Mouse (Mus musculus): ENCODE data around the gene Sipa1l1. TPM values are rescaled to one million over a fixed set of nuclear protein-coding genes. Genes with fewer than 3 reads are reported as not detected.
"Not testable (repeated sequence)": the region's sequence is repeated elsewhere in the genome, so short reads cannot be mapped to it uniquely, and the experiment has no call there.

The Sipa1l1 gene
- polyA plus RNA-seq, 1 experiment from 2014 or later = 34.5 TPM

- H3K36me3 ChIP-seq = no peaks in the 10 kb centered on the region
- H3K4me1 ChIP-seq = peaks cover 8% of the 10 kb centered on the region; the same call in 1 of the 2 replicates
- H3K9me3 ChIP-seq = peaks cover 5% of the 10 kb centered on the region; the same call in 1 of the 2 replicates
- no peak overlapping the region for H3K9ac ChIP-seq
- H3K4me2 ChIP-seq (replicated peaks) = no peak overlapping the region
- no peak overlapping the region for H3K4me3 ChIP-seq
- no peak overlapping the region for H3K27ac ChIP-seq
- no peaks in the 10 kb centered on the region for H3K27me3 ChIP-seq
- WGBS = 44% methylated on average over 4 of the region's 4 CpGs
- ATAC-seq (ENCODE audit: low FRiP score, low read depth) = no peak
Observed at GRCm38 (mm10) chr12:82489093-82489492, 320.0 kb downstream of the Sipa1l1 start.

GRCm38 (mm10) chr12:82489621-82490020, 320.5 kb downstream of the Sipa1l1 start:
- H3K27ac ChIP-seq = no peak overlapping the region
- no peak overlapping the region for H3K4me3 ChIP-seq
- no peak overlapping the region for H3K9ac ChIP-seq
- no peaks in the 10 kb centered on the region for H3K9me3 ChIP-seq
- WGBS = 76% methylated on average over 7 of the region's 7 CpGs
- no peak for ATAC-seq (ENCODE audit: low FRiP score, low read depth)
- H3K4me1 ChIP-seq = peaks cover 8% of the 10 kb centered on the region; the same call in 1 of the 2 replicates
- H3K27me3 ChIP-seq = no peaks in the 10 kb centered on the region
- H3K4me2 ChIP-seq (replicated peaks) = no peak overlapping the region
- no peaks in the 10 kb centered on the region for H3K36me3 ChIP-seq

- H3K27me3 ChIP-seq = no peaks in the 10 kb centered on the region
- H3K4me1 ChIP-seq = no peaks in the 10 kb centered on the region
- no peak overlapping the region for H3K4me2 ChIP-seq (replicated peaks)
- no peak overlapping the region for H3K27ac ChIP-seq
- WGBS = 83% methylated on average over 9 of the region's 9 CpGs
- ATAC-seq (ENCODE audit: low FRiP score, low read depth) = no peak
- H3K36me3 ChIP-seq = no peaks in the 10 kb centered on the region
- no peaks in the 10 kb centered on the region for H3K9me3 ChIP-seq
- H3K9ac ChIP-seq = no peak overlapping the region
- no peak overlapping the region for H3K4me3 ChIP-seq
Observed at GRCm38 (mm10) chr12:82492456-82492855, 323.3 kb downstream of the Sipa1l1 start.

- H3K27me3 ChIP-seq; H3K27ac ChIP-seq; H3K4me2 ChIP-seq (replicated peaks); H3K9me3 ChIP-seq; H3K4me3 ChIP-seq; H3K4me1 ChIP-seq; H3K36me3 ChIP-seq; H3K9ac ChIP-seq; ATAC-seq (ENCODE audit: low FRiP score, low read depth): not testable (repeated sequence)
- 35% methylated on average over 1 of the region's 1 CpGs for WGBS
Observed at GRCm38 (mm10) chr12:82493260-82493659, 324.1 kb downstream of the Sipa1l1 start.

GRCm38 (mm10) chr12:82495936-82496335, 326.8 kb downstream of the Sipa1l1 start:
- Histone ChIP-seq H3K27ac (no peak overlapping the region), H3K36me3 (no peaks in the 10 kb centered on the region)
- WGBS = 69% methylated on average over 4 of the region's 4 CpGs

GRCm38 (mm10) chr12:82497866-82498631, 328.9 kb downstream of the Sipa1l1 start:
- peak overlapping the region; percentile 53 for H3K4me2 ChIP-seq (replicated peaks)
- no peaks in the 10 kb centered on the region for H3K36me3 ChIP-seq
- H3K27me3 ChIP-seq = no peaks in the 10 kb centered on the region
- ATAC-seq (ENCODE audit: low FRiP score, low read depth) = peak; percentile 48
- H3K4me1 ChIP-seq = 0 out of 2 replicates have a peak, but pooled peaks cover 4% of the 10 kb centered on the region
- H3K27ac ChIP-seq = no peak overlapping the region
- WGBS = 36% methylated on average over 11 of the region's 11 CpGs
- no peak overlapping the region for H3K9ac ChIP-seq
- H3K9me3 ChIP-seq = no peaks in the 10 kb centered on the region
- H3K4me3 ChIP-seq = peak overlapping the region; percentile 11; the same call in 1 of the 2 replicates

More at GRCm38 (mm10) chr12:82495936-82496335, 326.8 kb downstream of the Sipa1l1 start:
- Histone ChIP-seq H3K4me3 (no peak overlapping the region), H3K4me1 (0 out of 2 replicates have a peak, but pooled peaks cover 4% of the 10 kb centered on the region), H3K27me3 (no peaks in the 10 kb centered on the region), H3K4me2 (replicated peaks) (no peak overlapping the region), H3K9ac (no peak overlapping the region), H3K9me3 (no peaks in the 10 kb centered on the region)
- no peak for ATAC-seq (ENCODE audit: low FRiP score, low read depth)

GRCm38 (mm10) chr12:82498701-82499100, 329.6 kb downstream of the Sipa1l1 start:
- Histone ChIP-seq H3K27ac (no peak overlapping the region), H3K9me3 (no peaks in the 10 kb centered on the region), H3K4me1 (0 out of 2 replicates have a peak, but pooled peaks cover 4% of the 10 kb centered on the region), H3K36me3 (no peaks in the 10 kb centered on the region), H3K4me3 (no peak overlapping the region), H3K9ac (no peak overlapping the region), H3K4me2 (replicated peaks) (peak overlapping the region; percentile 53; the same call in 1 of the 2 replicates), H3K27me3 (no peaks in the 10 kb centered on the region)
- no peak for ATAC-seq (ENCODE audit: low FRiP score, low read depth)
- 81% methylated on average over 4 of the region's 4 CpGs for WGBS

GRCm38 (mm10) chr12:82499731-82500130, 330.6 kb downstream of the Sipa1l1 start:
- ATAC-seq (ENCODE audit: low FRiP score, low read depth) = no peak
- Histone ChIP-seq H3K4me1 (0 out of 2 replicates have a peak, but pooled peaks cover 4% of the 10 kb centered on the region), H3K36me3 (no peaks in the 10 kb centered on the region), H3K9me3 (no peaks in the 10 kb centered on the region), H3K27ac (no peak overlapping the region), H3K4me3 (no peak overlapping the region), H3K27me3 (no peaks in the 10 kb centered on the region), H3K4me2 (replicated peaks) (no peak overlapping the region), H3K9ac (no peak overlapping the region)
- 82% methylated on average over 5 of the region's 5 CpGs for WGBS

Measured in limb, embryonic 13.5 days (tissue).